Mouse (Mus musculus) cerebellum, adult 2 months (tissue): ENCODE measurements around the gene Fscn3.

ENCODE experiments used
- CTCF ChIP-seq: fragments of 200-500 bp; IDR thresholded peaks from 2 replicates; pipeline ENCODE4 v1.5.1; 2011; ENCODE audit warnings: low read depth, mild to moderate bottlenecking, control low read depth, low read length, moderate library complexity, borderline replicate concordance; ENCODE audit not compliant: insufficient read depth
- POLR2A ChIP-seq: fragments of 200-500 bp; IDR thresholded peaks from 2 replicates; pipeline ENCODE4 v1.6.1; 2011; ENCODE audit warnings: low read length, control low read depth, borderline replicate concordance; ENCODE audit not compliant: insufficient read depth

GRCm38 (mm10) chr6:28429870-28430269, 2.3 kb downstream of the Fscn3 start:
- TF ChIP-seq CTCF (no peak), POLR2A (no peak)
